Mouse (Mus musculus) cerebellum, postnatal 25 days (tissue): Measurements from ENCODE around the gene Spop.

Experiments used
- DNase-seq, 2 experiments: peaks; one replicate each; pipeline ENCODE4 v3.0.0; 2021; ENCODE audit warnings: mixed read lengths in 2 of 2

The Spop gene

GRCm38 (mm10) chr11:95413641-95414535, at the start of gene Spop:
Spop (plus strand) TSS chr11:95414080.
- peak; percentile 86 to 90 for DNase-seq

- no peak for DNase-seq
These were observed 49.5 kb upstream of the Spop start for GRCm38 (mm10) chr11:95364388-95364787.

GRCm38 (mm10) chr11:95365596-95365995, 48.3 kb upstream of the Spop start:
- peak in 1 of 2 experiments; percentile 40 for DNase-seq

GRCm38 (mm10) chr11:95366280-95366897, 47.5 kb upstream of the Spop start:
- DNase-seq = no peak

- DNase-seq = no peak
These were observed 46.7 kb upstream of the Spop start for GRCm38 (mm10) chr11:95367011-95367735.

GRCm38 (mm10) chr11:95368231-95368823, 45.6 kb upstream of the Spop start:
- no peak for DNase-seq

GRCm38 (mm10) chr11:95368871-95369270, 45.0 kb upstream of the Spop start:
- DNase-seq = no peak

- no peak for DNase-seq
These were observed 43.7 kb upstream of the Spop start for GRCm38 (mm10) chr11:95369964-95370890.

GRCm38 (mm10) chr11:95371182-95371581, 42.7 kb upstream of the Spop start:
- DNase-seq = no peak

- DNase-seq = no peak
These were observed 35.0 kb upstream of the Spop start for GRCm38 (mm10) chr11:95378926-95379325.

GRCm38 (mm10) chr11:95379552-95379951, 34.3 kb upstream of the Spop start:
- no peak for DNase-seq

- no peak for DNase-seq
These were observed 33.2 kb upstream of the Spop start for GRCm38 (mm10) chr11:95380711-95381110.

- DNase-seq = no peak
These were observed 32.7 kb upstream of the Spop start for GRCm38 (mm10) chr11:95381146-95381545.

- DNase-seq = no peak
These were observed 30.4 kb upstream of the Spop start for GRCm38 (mm10) chr11:95383331-95383986.

GRCm38 (mm10) chr11:95384004-95384318, 29.9 kb upstream of the Spop start:
- no peak for DNase-seq

GRCm38 (mm10) chr11:95384319-95384972, 29.4 kb upstream of the Spop start, which contains the start of gene Slc35b1:
Slc35b1 (plus strand) TSS chr11:95384692.
- peak; percentile 93 to 96 for DNase-seq

- DNase-seq = no peak
These were observed 28.9 kb upstream of the Spop start for GRCm38 (mm10) chr11:95384973-95385320.

GRCm38 (mm10) chr11:95387354-95387753, 26.5 kb upstream of the Spop start:
- no peak for DNase-seq

- peak; percentile 54 to 60 for DNase-seq
These were observed 24.9 kb upstream of the Spop start for GRCm38 (mm10) chr11:95389006-95389405.

- DNase-seq = no peak
These were observed 23.5 kb upstream of the Spop start for GRCm38 (mm10) chr11:95390420-95390819.

GRCm38 (mm10) chr11:95391201-95391600, 22.7 kb upstream of the Spop start:
- no peak for DNase-seq
